Mouse (Mus musculus) cerebellum, adult 8-10 months (tissue): ENCODE data around the gene Slc44a3.

Experiments
- DNase-seq: peaks from one replicate; pipeline ENCODE4 v3.0.0; 2022

The Slc44a3 gene

GRCm38 (mm10) chr3:121449527-121449926 is 82.7 kb downstream of the Slc44a3 start:
- DNase-seq: no peak

DNA sequence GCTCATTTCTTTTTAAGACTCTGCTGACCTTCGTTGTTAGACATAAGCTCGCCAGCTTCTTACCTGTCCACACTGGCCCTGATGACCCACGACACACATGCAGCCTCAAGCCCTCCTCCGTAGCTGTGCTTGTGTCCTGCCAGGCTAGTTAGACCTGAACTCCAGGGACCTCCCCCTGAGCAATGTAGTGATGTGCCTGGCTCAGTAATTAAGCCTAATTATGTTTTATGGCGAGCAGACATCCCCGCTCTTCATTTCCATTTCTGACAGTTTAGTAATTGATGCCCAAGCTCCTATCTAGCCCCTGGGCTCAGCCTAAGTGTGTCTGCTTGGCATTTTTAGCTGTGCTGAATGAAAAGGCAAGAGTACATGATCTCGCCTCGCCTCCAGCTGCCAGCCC is 83.6 kb downstream of the Slc44a3 start:
- DNase-seq: no peak

GRCm38 (mm10) chr3:121448029-121448468 is 84.2 kb downstream of the Slc44a3 start:
- no peak for DNase-seq

GRCm38 (mm10) chr3:121446454-121446853 is 85.8 kb downstream of the Slc44a3 start:
- no peak for DNase-seq

- DNase-seq: no peak
Measured at GRCm38 (mm10) chr3:121444414-121444813, 87.8 kb downstream of the Slc44a3 start.

GRCm38 (mm10) chr3:121443861-121444271 is 88.3 kb downstream of the Slc44a3 start:
- no peak for DNase-seq

- DNase-seq: no peak
Measured at GRCm38 (mm10) chr3:121442288-121442687, 89.9 kb downstream of the Slc44a3 start.

DNA sequence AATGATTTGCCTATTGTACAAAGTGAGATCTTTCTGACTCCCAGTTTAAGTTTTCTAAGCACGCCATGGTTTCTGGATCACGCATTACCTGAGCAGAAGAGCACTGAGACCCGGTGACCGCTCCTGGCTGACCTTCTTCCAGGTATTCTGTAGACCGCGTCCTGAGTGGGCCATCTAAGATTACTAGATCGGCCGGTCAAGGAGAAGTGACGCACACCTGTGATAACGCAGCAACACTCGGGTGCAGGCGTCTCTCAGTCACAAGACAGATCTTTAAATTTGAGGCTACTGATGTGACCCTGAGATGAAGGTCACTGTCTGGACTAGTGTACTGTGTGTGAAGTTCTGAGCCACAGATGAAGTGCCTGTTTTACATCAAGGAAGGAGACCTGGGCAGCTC is 90.7 kb downstream of the Slc44a3 start:
- no peak for DNase-seq

DNA sequence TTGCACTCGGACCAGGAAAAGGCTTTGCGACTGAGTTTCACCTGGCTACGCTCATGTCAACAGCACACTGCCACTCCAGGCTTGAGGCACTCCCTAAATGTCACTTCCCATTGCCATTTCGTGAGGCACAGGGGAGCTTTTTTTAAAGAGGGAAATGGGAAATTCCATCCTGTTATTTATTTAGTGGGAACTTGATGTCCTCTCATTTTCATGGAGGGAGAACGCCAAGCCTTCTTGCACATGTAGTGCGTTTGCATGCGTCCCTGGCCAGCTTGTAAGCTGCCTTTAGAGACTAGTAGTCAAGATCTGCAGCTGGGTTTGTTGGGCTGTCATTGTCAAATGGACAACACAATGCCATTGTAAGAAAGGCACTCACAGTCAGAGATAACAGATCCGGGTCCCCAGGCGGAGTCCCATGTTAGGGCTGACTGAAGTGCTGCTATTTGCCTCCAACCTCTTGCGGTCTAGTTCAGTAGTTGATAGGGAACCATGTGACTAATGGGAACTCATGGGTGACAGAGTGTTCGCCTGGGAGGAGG is 92.5 kb downstream of the Slc44a3 start:
- DNase-seq: no peak

GRCm38 (mm10) chr3:121437996-121438395 is 94.2 kb downstream of the Slc44a3 start:
- DNase-seq: no peak

DNA sequence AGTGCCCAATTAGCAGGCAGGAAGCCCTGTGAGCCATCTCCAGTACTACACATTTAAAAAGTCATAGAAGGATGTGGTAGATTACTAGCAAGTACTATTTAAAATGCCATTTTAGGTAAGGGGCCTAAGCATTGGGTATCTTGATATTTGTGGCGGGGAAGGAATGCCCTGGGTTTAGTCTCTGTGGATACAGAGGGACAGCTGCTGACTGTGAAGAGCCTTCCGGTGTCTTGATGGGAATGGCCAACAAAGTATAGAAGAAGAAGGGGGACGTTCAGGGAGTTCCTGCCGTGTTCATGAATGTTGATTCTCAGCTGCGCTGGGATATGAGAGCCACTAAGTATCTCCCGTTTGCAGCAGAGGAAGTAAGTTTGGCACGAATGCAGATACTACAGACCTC is 95.1 kb downstream of the Slc44a3 start:
- no peak for DNase-seq

- DNase-seq: no peak
Measured at GRCm38 (mm10) chr3:121435296-121435695, 96.9 kb downstream of the Slc44a3 start.

GRCm38 (mm10) chr3:121433968-121434533 is 98.2 kb downstream of the Slc44a3 start:
- DNase-seq: no peak

- DNase-seq: no peak
Measured at GRCm38 (mm10) chr3:121433359-121433758, 98.8 kb downstream of the Slc44a3 start.

DNA sequence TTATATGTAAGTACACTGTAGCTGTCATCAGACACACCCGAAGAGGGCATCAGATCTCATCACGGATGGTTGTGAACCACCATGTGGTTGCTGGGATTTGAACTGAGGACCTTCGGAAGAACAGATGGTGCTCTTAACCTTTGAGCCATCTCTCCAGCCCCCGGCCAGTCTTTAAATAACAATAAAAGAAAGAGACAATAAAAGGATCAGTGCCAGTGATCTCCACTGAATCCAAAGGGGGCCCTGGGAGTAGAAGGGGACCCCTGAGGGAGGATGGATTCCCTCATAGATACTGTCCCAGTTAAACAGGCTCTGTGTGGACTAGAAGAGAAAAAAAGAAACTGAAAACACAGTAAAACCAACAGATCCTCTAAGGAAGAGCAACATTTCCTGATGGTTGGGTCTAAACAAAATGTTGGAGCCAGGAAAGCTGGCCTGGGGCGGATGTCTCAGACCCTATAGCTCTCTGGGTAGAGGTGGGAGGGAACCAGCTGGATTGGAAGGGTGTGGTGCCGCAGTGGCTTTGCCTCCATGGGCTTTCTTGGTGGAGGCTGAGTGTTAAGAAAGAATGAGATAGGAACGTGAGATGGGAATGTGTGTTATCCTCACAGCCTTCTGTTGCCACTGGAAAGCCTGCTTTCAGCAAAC is 101.8 kb downstream of the Slc44a3 start:
- DNase-seq: no peak

GRCm38 (mm10) chr3:121429469-121429868 is 102.7 kb downstream of the Slc44a3 start:
- DNase-seq: no peak

DNA sequence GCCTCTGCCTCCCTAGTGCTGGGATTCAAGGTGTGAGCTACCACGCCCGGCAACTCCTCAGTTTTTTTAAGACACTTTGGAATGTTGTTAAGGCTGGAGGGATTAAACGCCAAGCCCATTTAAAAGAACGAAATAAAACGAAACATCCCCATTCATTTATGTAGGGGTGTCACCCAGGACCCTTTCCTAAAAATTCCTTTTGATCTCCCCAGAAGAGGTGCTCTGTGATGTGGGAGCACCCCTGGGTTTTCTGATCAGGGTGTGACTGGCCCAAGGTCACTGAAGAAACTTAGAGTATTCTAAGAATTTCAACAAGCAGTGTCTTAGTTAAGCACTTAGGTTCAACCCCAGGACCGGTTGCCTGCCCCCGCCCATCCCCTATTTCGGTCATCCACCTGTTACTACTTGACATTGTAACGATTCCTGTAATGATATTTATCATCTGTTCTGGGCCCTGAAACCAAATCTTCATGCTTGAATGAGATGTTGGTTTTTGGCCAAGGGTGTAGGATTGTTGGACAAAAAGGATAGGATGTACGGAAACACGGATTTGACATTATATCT is 103.4 kb downstream of the Slc44a3 start:
- no peak for DNase-seq

DNA sequence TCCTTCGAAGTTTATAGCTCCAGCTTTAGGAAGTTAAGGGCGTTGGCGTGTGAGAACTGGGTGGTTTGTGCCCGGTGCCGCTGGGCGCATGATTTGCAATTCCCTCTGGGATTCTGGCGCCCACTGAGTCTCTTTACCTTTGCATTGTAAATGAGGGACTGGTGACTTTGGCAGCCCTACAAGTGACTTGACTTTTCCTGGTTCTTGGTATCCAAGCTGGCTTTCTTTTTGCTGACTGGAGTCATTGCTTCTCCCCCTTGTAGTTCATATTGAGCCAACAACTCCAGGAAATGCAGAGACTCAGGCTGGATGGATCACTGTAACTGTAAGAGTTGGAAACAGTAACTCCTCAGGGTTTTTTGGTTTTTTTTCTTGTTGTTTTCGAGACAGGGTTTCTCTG is 104.0 kb downstream of the Slc44a3 start:
- DNase-seq: no peak

DNA sequence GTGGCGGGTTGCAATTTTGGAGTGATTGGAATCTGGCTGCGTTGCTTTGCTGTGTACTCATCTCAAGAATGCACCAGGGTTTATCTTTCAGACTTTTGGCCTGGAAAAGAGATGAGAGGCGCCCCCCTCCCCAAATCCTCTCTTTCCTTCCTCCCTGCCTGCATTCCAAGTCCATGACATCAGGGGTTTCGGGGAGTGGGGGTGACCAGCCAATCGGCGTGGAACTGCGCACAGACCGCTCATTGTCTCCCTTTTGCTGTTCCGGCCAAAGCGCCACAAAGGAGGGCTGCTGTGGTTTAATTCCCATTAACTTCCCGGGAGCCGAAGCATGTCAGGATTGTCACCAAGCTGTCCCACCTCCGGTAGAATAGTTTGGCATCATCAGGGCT is 104.7 kb downstream of the Slc44a3 start:
- peak; percentile 21 for DNase-seq

GRCm38 (mm10) chr3:121426621-121427519 is 105.3 kb downstream of the Slc44a3 start:
- peak; percentile 51 for DNase-seq

- peak; percentile 82 for DNase-seq
Measured at GRCm38 (mm10) chr3:121425861-121426620, 106.2 kb downstream of the Slc44a3 start, which contains the start of gene Cnn3. Cnn3 (plus strand) TSS chr3:121426497.

DNA sequence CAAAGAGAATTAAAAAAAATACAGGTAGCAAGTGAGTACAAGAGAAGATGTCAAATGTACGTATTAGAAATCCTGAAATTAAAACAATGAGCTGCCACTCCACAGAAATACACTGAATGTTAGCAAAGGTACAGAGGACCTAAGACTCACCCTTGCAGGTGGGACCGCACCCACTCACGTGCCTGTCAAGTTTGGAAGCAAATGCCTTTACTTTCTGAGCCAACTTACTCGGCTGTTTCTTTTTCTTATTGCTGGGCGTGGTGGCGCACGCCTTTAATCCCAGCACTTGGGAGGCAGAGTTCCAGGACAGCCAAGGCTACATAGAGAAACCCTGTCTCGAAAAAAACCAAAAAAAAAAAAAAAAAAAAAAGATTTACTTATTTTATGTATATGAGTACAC is 109.8 kb downstream of the Slc44a3 start:
- no peak for DNase-seq
